Mouse (Mus musculus) MEL (cell line): ENCODE measurements around the gene Cldn5.

Source experiments
- CTCF ChIP-seq, 3 experiments: IDR thresholded peaks in 2 of 3; conservative IDR thresholded peaks in 1 of 3; 2 replicates each; pipeline ENCODE4 v1.5.1; 2011 to 2012; ENCODE audit warnings: low read length in 3 of 3, low read depth in 2 of 3, mild to moderate bottlenecking in 2 of 3, improper control_type of control experiment in 1 of 3, inconsistent platforms in 1 of 3, mixed read lengths in 1 of 3, moderate library complexity in 1 of 3; ENCODE audit not compliant: control insufficient read depth in 1 of 3, insufficient read depth in 1 of 3, poor library complexity in 1 of 3, severe bottlenecking in 1 of 3
- ELF1 ChIP-seq: IDR thresholded peaks from 2 replicates; pipeline ENCODE4 v1.6.1; 2014; ENCODE audit warnings: low read depth, mild to moderate bottlenecking, inconsistent platforms, low read length, improper control_type of control experiment, moderate library complexity
- EP300 ChIP-seq, 2 experiments: IDR thresholded peaks; 2 replicates each; pipeline ENCODE4 v1.6.1; 2011; ENCODE audit warnings: improper control_type of control experiment in 2 of 2, low read length in 2 of 2, low read depth in 1 of 2, mild to moderate bottlenecking in 1 of 2
- POLR2A ChIP-seq, 2 experiments: IDR thresholded peaks; 2 replicates each; pipeline ENCODE4 v1.6.1; 2011 to 2012; ENCODE audit warnings: low read length in 2 of 2, mild to moderate bottlenecking in 2 of 2, control low read depth in 1 of 2, improper control_type of control experiment in 1 of 2, low read depth in 1 of 2, moderate library complexity in 1 of 2; ENCODE audit not compliant: control insufficient read depth in 1 of 2, insufficient read depth in 1 of 2, poor library complexity in 1 of 2
- ZMIZ1 ChIP-seq: IDR thresholded peaks from 2 replicates; pipeline ENCODE4 v1.6.1; 2012; ENCODE audit warnings: low read depth, mild to moderate bottlenecking, inconsistent platforms, low read length, improper control_type of control experiment, moderate library complexity
- ZNF384 ChIP-seq: IDR thresholded peaks from 2 replicates; pipeline ENCODE4 v1.6.1; 2012; ENCODE audit warnings: low read depth, mild to moderate bottlenecking, inconsistent platforms, low read length, improper control_type of control experiment

DNA sequence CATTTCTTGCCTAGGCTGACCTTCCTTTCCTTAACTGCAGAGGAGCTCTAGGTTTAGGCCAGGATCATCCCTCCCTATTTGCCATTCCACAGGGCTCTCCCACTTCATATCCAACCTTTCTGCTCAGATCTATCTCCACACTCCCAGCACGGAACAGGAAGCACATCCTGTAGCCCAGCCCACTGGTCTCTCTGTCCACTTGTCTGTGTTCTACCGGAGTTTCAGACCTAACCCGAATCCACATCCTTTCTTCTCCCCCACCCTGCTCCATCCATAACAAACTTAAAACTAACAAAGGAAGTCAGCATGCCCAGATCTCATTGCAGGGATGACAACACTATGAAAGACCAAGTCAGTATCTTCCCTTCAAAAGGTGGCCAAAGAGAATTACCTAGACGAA lies 10.3 kb upstream of the Cldn5 start:
- no peak for TF ChIP-seq ZMIZ1
- no peak for TF ChIP-seq EP300 (IDR thresholded peaks at IDR 0.05; ENCODE audit: low read depth in 1 of 2, low read length in 2 of 2)
- no peak for TF ChIP-seq ZNF384
- no peak for TF ChIP-seq POLR2A (IDR thresholded peaks at IDR 0.05; ENCODE audit: control insufficient read depth in 1 of 2, insufficient read depth in 1 of 2, low read depth in 1 of 2, low read length in 2 of 2, poor library complexity in 1 of 2)
- no peak for TF ChIP-seq CTCF (IDR thresholded peaks at IDR 0.05 in 2 of 3, conservative IDR thresholded peaks at IDR 0.05 in 1 of 3; ENCODE audit: control insufficient read depth in 1 of 3, insufficient read depth in 1 of 3, low read depth in 2 of 3, low read length in 3 of 3, poor library complexity in 1 of 3, severe bottlenecking in 1 of 3)
- no peak for TF ChIP-seq ELF1
